Mouse (Mus musculus) lung, adult 18-20 months (tissue): ENCODE data around the gene Celf1.
"Not testable (repeated sequence)": the region's sequence is repeated elsewhere in the genome, so short reads cannot be mapped to it uniquely, and the experiment has no call there.

ENCODE experiments used
- DNase-seq, 2 experiments: peaks; one replicate each; pipeline ENCODE4 v3.0.0; 2022; ENCODE audit warnings: mixed read lengths in 2 of 2

The Celf1 gene

GRCm38 (mm10) chr2:91023956-91024355, 83.8 kb downstream of the Celf1 start:
- DNase-seq, result no peak

GRCm38 (mm10) chr2:91025081-91025516, 84.9 kb downstream of the Celf1 start:
- no peak for DNase-seq

- DNase-seq, result no peak
Measured at GRCm38 (mm10) chr2:91026491-91026890, 86.3 kb downstream of the Celf1 start.

- peak; percentile 15 to 28 for DNase-seq
Measured at GRCm38 (mm10) chr2:91027391-91028214, 87.4 kb downstream of the Celf1 start.

GRCm38 (mm10) chr2:91031216-91031615, 91.0 kb downstream of the Celf1 start:
- DNase-seq, result no peak

GRCm38 (mm10) chr2:91033000-91033399, 92.8 kb downstream of the Celf1 start:
- DNase-seq, result no peak

GRCm38 (mm10) chr2:91035385-91035784, 95.2 kb downstream of the Celf1 start, which contains the start of gene Rapsn:
Gene Rapsn, plus strand, starts transcription at chr2:91035620.
- DNase-seq, result peak; percentile 53 to 63

GRCm38 (mm10) chr2:91041786-91042185, 101.6 kb downstream of the Celf1 start:
- no peak for DNase-seq

GRCm38 (mm10) chr2:91042651-91043398, 102.6 kb downstream of the Celf1 start:
- no peak for DNase-seq

GRCm38 (mm10) chr2:91044727-91045126, 104.5 kb downstream of the Celf1 start:
- DNase-seq, result no peak

GRCm38 (mm10) chr2:91045805-91046204, 105.6 kb downstream of the Celf1 start:
- DNase-seq, result not testable (repeated sequence)

GRCm38 (mm10) chr2:91047359-91047758, 107.2 kb downstream of the Celf1 start:
- DNase-seq, result no peak

- no peak for DNase-seq
Measured at GRCm38 (mm10) chr2:91051917-91052316, 111.7 kb downstream of the Celf1 start.

GRCm38 (mm10) chr2:91052752-91053151, 112.6 kb downstream of the Celf1 start:
- DNase-seq, result no peak

- no peak for DNase-seq
Measured at GRCm38 (mm10) chr2:91053181-91053933, 113.2 kb downstream of the Celf1 start.

GRCm38 (mm10) chr2:91053934-91054382, 113.8 kb downstream of the Celf1 start, which contains the start of gene Psmc3:
Gene Psmc3, plus strand, starts transcription at chr2:91054009.
- peak; percentile 97 for DNase-seq

GRCm38 (mm10) chr2:91058435-91058834, 118.3 kb downstream of the Celf1 start:
- no peak for DNase-seq

- no peak for DNase-seq
Measured at GRCm38 (mm10) chr2:91059376-91059775, 119.2 kb downstream of the Celf1 start.

GRCm38 (mm10) chr2:91060544-91061355, 120.6 kb downstream of the Celf1 start:
- DNase-seq, result no peak

- DNase-seq, result peak; percentile 48 to 49
Measured at GRCm38 (mm10) chr2:91061849-91062481, 121.8 kb downstream of the Celf1 start.
